13 mouse cellular contexts compared by ENCODE assay signal in the genomic region with DNA sequence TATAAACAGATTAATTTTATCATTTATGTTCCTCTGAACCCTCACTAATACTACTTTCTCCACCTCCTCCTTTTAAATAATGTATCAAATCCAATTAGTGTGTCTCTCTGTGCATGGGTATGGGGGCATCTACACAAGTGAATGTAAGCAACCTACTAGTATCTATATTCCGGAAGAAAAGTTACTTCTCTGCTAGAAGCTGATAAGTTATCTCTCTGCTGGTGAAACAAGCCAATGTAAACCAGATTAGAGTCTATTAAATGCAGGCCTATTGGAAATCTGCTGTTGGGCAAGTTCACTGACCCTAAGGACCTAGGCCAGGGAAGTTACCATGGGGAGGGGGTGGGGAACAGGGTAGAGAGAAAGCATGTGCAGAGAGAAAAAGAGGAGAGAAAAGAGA.
"Had no signal": no experiment of that assay in that cellular context is flagged by ENCODE, and none has a peak within 500 bp of the region (broad histone marks: within the 10 kb centered on the region; RNA-seq: fewer than 3 reads in every experiment).

No protein-coding gene starts in this region.

- H3K9ac ChIP-seq: lung, embryonic 15.5 days; midbrain, embryonic 12.5 days had no signal

- H3K4me3 ChIP-seq: layer of hippocampus, adult 2 months; left cerebral cortex, adult 2 months; limb, embryonic 10.5 days; lung, embryonic 15.5 days; megakaryocyte, embryonic 14.5 days; midbrain, embryonic 12.5 days had no signal

- H3K27ac ChIP-seq: kidney, postnatal 0 days; layer of hippocampus, adult 2 months; left cerebral cortex, adult 2 months; limb, embryonic 10.5 days; lung, embryonic 15.5 days; macrophage; midbrain, embryonic 12.5 days had no signal

- H3K9me3 ChIP-seq: lung, embryonic 15.5 days; midbrain, embryonic 12.5 days had no signal

- H3K27me3 ChIP-seq: lung, embryonic 15.5 days; megakaryocyte, embryonic 14.5 days; midbrain, embryonic 12.5 days had no signal

- H3K36me3 ChIP-seq: lung, embryonic 15.5 days; midbrain, embryonic 12.5 days had no signal

- DNase-seq: kidney, adult 11 months; kidney, adult 9 months; kidney, postnatal 4 days; lung, postnatal 14 days; right cerebral cortex, postnatal 14 days had no signal

- H3K4me2 ChIP-seq: lung, embryonic 15.5 days; midbrain, embryonic 12.5 days had no signal
